ENCODE assay signal across 19 mouse cellular contexts in the genomic region with DNA sequence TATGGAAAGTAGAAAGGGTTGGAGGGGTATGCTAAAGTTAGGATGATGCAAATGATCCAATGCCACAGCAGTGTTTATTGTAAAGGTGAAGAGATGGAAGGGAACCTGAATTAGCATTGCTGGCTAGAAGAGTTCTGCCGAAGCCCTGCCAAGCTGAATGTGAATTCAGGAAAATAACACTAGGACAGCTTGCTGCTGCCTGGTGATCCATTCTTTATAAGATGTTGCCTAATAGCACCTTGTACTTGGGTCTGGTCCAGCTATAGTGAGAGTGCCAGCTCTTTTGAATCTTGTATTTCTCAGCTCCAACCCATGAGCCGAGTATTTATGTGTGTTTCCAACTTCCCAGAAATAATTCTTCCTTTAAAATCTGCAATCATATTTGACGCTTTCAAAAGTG.
DNase-seq lines count a peak whose midpoint lies in the region; TF ChIP-seq lines count a peak whose summit lies in the region.
"Had no signal": no experiment of that assay in that cellular context is flagged by ENCODE, and none has a peak within 500 bp of the region (broad histone marks: within the 10 kb centered on the region; RNA-seq: fewer than 3 reads in every experiment).

No protein-coding gene starts in this region.

- no peak for TF ChIP-seq CTCF in heart, adult 2 months (IDR thresholded peaks at IDR 0.05)

- 77% methylated on average over 3 of the region's 3 CpGs for WGBS in heart, adult 2 months

- H3K27me3 ChIP-seq in heart, adult 2 months (ENCODE audit: control insufficient read depth, insufficient read depth, low read length) = no peaks in the 10 kb centered on the region
- H3K27me3 ChIP-seq: embryonic facial prominence, embryonic 15.5 days; hindbrain, embryonic 13.5 days had no signal

- no peak overlapping the region for H3K27ac ChIP-seq in heart, adult 2 months
- H3K27ac ChIP-seq: embryonic facial prominence, embryonic 15.5 days; hindbrain, embryonic 13.5 days; left cerebral cortex, adult 2 months; midbrain, embryonic 10.5 days had no signal

- TF ChIP-seq POLR2A in heart, adult 2 months (IDR thresholded peaks at IDR 0.05; ENCODE audit: insufficient read depth, low read depth, low read length) = no peak

- H3K4me3 ChIP-seq in heart, adult 2 months = no peak overlapping the region
- H3K4me3 ChIP-seq: embryonic facial prominence, embryonic 15.5 days; hindbrain, embryonic 13.5 days; left cerebral cortex, adult 2 months; midbrain, embryonic 10.5 days had no signal

- intact Hi-C loops in left cerebral cortex, postnatal 14 days (cut with DNase I) = no loop called here
- intact Hi-C loops in gastrocnemius, postnatal 36 days (cut with DNase I) = no loop called here
- intact Hi-C loops in heart, adult 2 months (cut with DNase I) = no loop called here

- DNase-seq in adrenal gland, postnatal 14 days = peak; percentile 3
- DNase-seq in adrenal gland, postnatal 36 days = no peak
- DNase-seq in layer of hippocampus, adult 11-12 months (ENCODE audit: low spot score) = peak; percentile 41
- no peak for DNase-seq in layer of hippocampus, postnatal 36 days
- peak; percentile 23 to 46 for DNase-seq in left cerebral cortex, postnatal 14 days (ENCODE audit: low spot score in 2 of 2)
- peak; percentile 3 for DNase-seq in right cerebral cortex, postnatal 4 days
- DNase-seq in gastrocnemius, postnatal 36 days = no peak
- DNase-seq in heart, adult 2 months = no peak
- DNase-seq: cerebellum, adult 2 months; heart, postnatal 10 days; kidney, adult 11 months; kidney, postnatal 14 days; liver; lung, adult 18-20 months; lung, postnatal 36 days had no signal

- no peaks in the 10 kb centered on the region for H3K79me2 ChIP-seq in heart, adult 2 months (replicated peaks; ENCODE audit: control insufficient read depth, insufficient read depth, low read length)

- H3K36me3 ChIP-seq in heart, adult 2 months (ENCODE audit: control insufficient read depth, insufficient read depth, low read length) = no peaks in the 10 kb centered on the region
- H3K36me3 ChIP-seq: embryonic facial prominence, embryonic 15.5 days; hindbrain, embryonic 13.5 days; midbrain, embryonic 10.5 days had no signal

- no peak overlapping the region for H3K9ac ChIP-seq in heart, adult 2 months (ENCODE audit: low read depth, low read length)
- H3K9ac ChIP-seq: embryonic facial prominence, embryonic 15.5 days; hindbrain, embryonic 13.5 days had no signal

- no peak for TF ChIP-seq EP300 in heart, adult 2 months (IDR thresholded peaks at IDR 0.05; ENCODE audit: insufficient read depth, low read depth, low read length)

- no peaks in the 10 kb centered on the region for H3K4me1 ChIP-seq in heart, adult 2 months (ENCODE audit: control insufficient read depth, insufficient read depth, low read length)
- H3K4me1 ChIP-seq: embryonic facial prominence, embryonic 15.5 days; hindbrain, embryonic 13.5 days; midbrain, embryonic 10.5 days had no signal

Comparison
In these comparisons a context has a peak if more than half of its experiments do, and no peak if none do; other contexts are left out.
1. DNase-seq: peak in adrenal gland, postnatal 14 days (single experiment), layer of hippocampus, adult 11-12 months (single experiment), left cerebral cortex, postnatal 14 days (2 of 2) and right cerebral cortex, postnatal 4 days (single experiment); none in adrenal gland, postnatal 36 days (0 of 2), layer of hippocampus, postnatal 36 days (0 of 2), gastrocnemius, postnatal 36 days (0 of 2) and heart, adult 2 months (0 of 2).